Mouse (Mus musculus) liver, embryonic 14.5 days (tissue): ENCODE data around the gene Uchl5. TPM values are rescaled to one million over a fixed set of nuclear protein-coding genes. Genes with fewer than 3 reads are reported as not detected.

Experiments
- ATAC-seq: fragments of 200-750 bp; cut with Nextera tagmentation; 2 replicates; pipeline ENCODE4 v1.8.0; 2017; ENCODE audit warnings: moderate number of reproducible peaks, mild to moderate bottlenecking, moderate library complexity; ENCODE audit not compliant: insufficient read depth
- DNase-seq, 3 experiments: peaks; one replicate each; pipeline ENCODE4 v3.0.0-alpha.2; 2012 to 2013; ENCODE audit warnings: low read depth in 3 of 3, low spot score in 3 of 3
- H3K27ac ChIP-seq: fragments of 300-500 bp; sonication (generic); 2 replicates; pipeline ENCODE4 v1.5.1; 2014; ENCODE audit warnings: moderate library complexity, mild to moderate bottlenecking, control low read depth, inconsistent platforms
- H3K27me3 ChIP-seq: fragments of 300-500 bp; sonication (generic); 2 replicates; pipeline ENCODE4 v1.6.1; 2014; ENCODE audit warnings: mild to moderate bottlenecking, low read length, moderate library complexity; ENCODE audit not compliant: control insufficient read depth, insufficient read depth
- H3K36me3 ChIP-seq: fragments of 300-500 bp; sonication (generic); replicated peaks from 2 replicates; pipeline ENCODE4 v1.6.1; 2014; ENCODE audit warnings: low read depth; ENCODE audit not compliant: control insufficient read depth, insufficient read depth
- H3K4me1 ChIP-seq, 2 experiments: fragments of 200-500 bp in 1 of 2; fragments of 300-500 bp in 1 of 2; sonication (generic) in 1 of 2; replicated peaks; 2 replicates each; pipeline ENCODE4 v1.6.1; 2012 to 2014; ENCODE audit warnings: antibody characterized with exemption in 1 of 2, inconsistent platforms in 1 of 2, low read length in 1 of 2; ENCODE audit not compliant: control insufficient read depth in 2 of 2, insufficient read depth in 2 of 2
- H3K4me2 ChIP-seq: fragments of 300-500 bp; sonication (generic); 2 replicates; pipeline ENCODE4 v1.6.1; 2014; ENCODE audit warnings: low read depth, mild to moderate bottlenecking, control low read depth, moderate library complexity
- H3K4me3 ChIP-seq, 2 experiments: fragments of 200-500 bp in 1 of 2; fragments of 300-500 bp in 1 of 2; sonication (generic) in 1 of 2; 2 replicates each; pipeline ENCODE4 v1.5.1; 2012 to 2014; ENCODE audit warnings: low read depth in 2 of 2, low read length in 2 of 2, mild to moderate bottlenecking in 2 of 2, control low read depth in 1 of 2, inconsistent platforms in 1 of 2, moderate library complexity in 1 of 2; ENCODE audit not compliant: insufficient read depth in 1 of 2
- H3K9ac ChIP-seq: fragments of 300-500 bp; sonication (generic); replicated peaks from 2 replicates; pipeline ENCODE4 v1.6.1; 2014; ENCODE audit warnings: mild to moderate bottlenecking, control low read depth, moderate library complexity
- H3K9me3 ChIP-seq: fragments of 300-500 bp; sonication (generic); 2 replicates; pipeline ENCODE4 v1.6.1; 2016; ENCODE audit warnings: low read length, mixed read lengths; ENCODE audit not compliant: control insufficient read depth
- CTCF ChIP-seq: IDR thresholded peaks from 2 replicates; pipeline ENCODE4 v1.5.1; 2016; ENCODE audit warnings: antibody characterized with exemption, low read depth, control low read depth
- EP300 ChIP-seq: IDR thresholded peaks from 2 replicates; pipeline ENCODE4 v1.6.1; 2016; ENCODE audit warnings: antibody characterized with exemption, low read depth
- WGBS: fragments of 180-500 bp; shearing (Covaris S2); extraction: QIAGEN DNeasy Blood & Tissue Kit; methylation state at CpG from one replicate; pipeline ENCODE4 v1.1.7; 2014; ENCODE audit not compliant: insufficient replicate concordance; 5-methylcytosine and 5-hydroxymethylcytosine counted together
- polyA plus RNA-seq, 2 experiments: library from polyadenylated mRNA; depleted of rRNA in 1 of 2; stranded (reverse) in 1 of 2; unstranded in 1 of 2; fragments of >200 nt; fragmentation: Nextera tagmentation in 1 of 2; extraction: Ambion mirVana in 1 of 2; gene quantifications; 2 replicates each; pipeline versions ENCODE4 v1.2.1 to v1.2.3; 2012 to 2014

The Uchl5 gene
- polyA plus RNA-seq, 2 experiments: 21.4 to 67.9 TPM

DNA sequence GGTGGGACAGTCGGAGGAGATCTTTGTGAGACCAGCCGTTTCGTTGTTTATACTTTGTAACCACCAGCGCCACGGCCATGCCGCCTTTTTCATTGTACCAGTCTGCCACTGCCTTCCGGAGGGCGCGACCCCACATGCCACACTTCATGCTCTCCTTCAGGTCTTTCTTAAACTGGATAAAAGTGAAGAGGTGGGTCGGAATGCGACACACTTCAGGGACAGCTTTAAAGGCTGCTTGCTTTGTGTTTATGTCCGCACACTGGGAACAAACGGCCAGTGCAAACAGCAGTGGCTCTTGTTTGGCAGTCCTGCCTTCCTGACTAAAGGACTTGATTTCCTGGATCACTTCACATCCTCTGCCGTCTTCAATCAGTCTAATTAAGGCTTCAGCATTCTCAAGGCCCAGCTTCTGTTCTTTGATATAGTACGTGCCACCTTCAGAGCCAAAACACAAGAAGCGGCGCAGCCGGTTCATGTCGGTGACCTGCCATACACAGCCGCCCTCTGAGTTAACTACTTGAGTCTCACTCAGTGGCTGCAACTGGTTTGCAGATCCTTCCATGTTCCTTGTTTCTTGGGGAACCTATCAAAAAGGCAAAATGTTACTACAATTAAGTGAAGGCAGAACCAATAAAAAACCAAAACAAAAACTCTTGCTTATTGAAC lies 6.5 kb upstream of the Uchl5 start:
- Histone ChIP-seq H3K9me3 (no peaks in the 10 kb centered on the region), H3K4me1 (peaks cover 0 to 3% of the 10 kb centered on the region in 2 experiments; a peak in 2 of 4 replicates), H3K9ac (no peak overlapping the region), H3K27me3 (peaks cover under 1% of the 10 kb centered on the region), H3K4me2 (no peak overlapping the region), H3K36me3 (no peaks in the 10 kb centered on the region), H3K27ac (no peak overlapping the region), H3K4me3 (no peak overlapping the region)
- TF ChIP-seq EP300: no peak
- no peak for TF ChIP-seq CTCF
- ATAC-seq (no peak), DNase-seq (no peak)
- 83% methylated on average over 20 of the region's 20 CpGs for WGBS

DNA sequence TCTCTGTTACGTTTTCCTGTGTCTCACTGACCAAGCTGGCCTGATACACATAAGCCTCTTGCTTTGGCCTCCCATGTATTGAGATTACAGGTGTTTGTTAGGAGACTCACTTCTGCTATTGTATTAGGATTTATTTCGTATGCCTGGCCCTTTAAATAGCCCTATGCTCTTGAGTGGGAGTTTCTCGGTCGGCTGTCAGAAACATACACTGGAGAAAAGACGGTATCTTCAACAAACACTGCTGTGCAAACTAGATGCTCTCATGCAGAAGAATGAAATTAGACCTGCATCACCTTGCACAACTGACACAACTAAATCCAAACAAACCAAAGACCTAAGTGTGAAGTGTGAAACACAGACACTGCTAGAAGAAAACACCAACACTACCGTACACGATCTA lies 4.0 kb upstream of the Uchl5 start:
- TF ChIP-seq CTCF (no peak), EP300 (no peak)
- Histone ChIP-seq H3K4me1 (peaks cover 0 to 3% of the 10 kb centered on the region in 2 experiments; a peak in 2 of 4 replicates), H3K36me3 (no peaks in the 10 kb centered on the region), H3K4me2 (no peak overlapping the region), H3K9ac (no peak overlapping the region), H3K27ac (no peak overlapping the region), H3K4me3 (no peak overlapping the region), H3K27me3 (peaks cover 3% of the 10 kb centered on the region), H3K9me3 (no peaks in the 10 kb centered on the region)
- DNase-seq (no peak), ATAC-seq (no peak)
- WGBS: 58% methylated on average over 7 of the region's 7 CpGs

- no peak for ATAC-seq
- peaks cover 3% of the 10 kb centered on the region for H3K27me3 ChIP-seq
- peaks cover 3 to 6% of the 10 kb centered on the region in 2 experiments for H3K4me1 ChIP-seq
- WGBS: 17% methylated on average over 6 of the region's 6 CpGs
- DNase-seq: peak in 1 of 3 experiments; percentile 6
- H3K9ac ChIP-seq: no peak overlapping the region
- no peak overlapping the region for H3K27ac ChIP-seq
- H3K4me3 ChIP-seq: no peak overlapping the region
- no peaks in the 10 kb centered on the region for H3K9me3 ChIP-seq
- H3K36me3 ChIP-seq: no peaks in the 10 kb centered on the region
- H3K4me2 ChIP-seq: no peak overlapping the region
- TF ChIP-seq CTCF (no peak), EP300 (no peak)
Observed at GRCm38 (mm10) chr1:143773909-143774308, 3.2 kb upstream of the Uchl5 start.

DNA sequence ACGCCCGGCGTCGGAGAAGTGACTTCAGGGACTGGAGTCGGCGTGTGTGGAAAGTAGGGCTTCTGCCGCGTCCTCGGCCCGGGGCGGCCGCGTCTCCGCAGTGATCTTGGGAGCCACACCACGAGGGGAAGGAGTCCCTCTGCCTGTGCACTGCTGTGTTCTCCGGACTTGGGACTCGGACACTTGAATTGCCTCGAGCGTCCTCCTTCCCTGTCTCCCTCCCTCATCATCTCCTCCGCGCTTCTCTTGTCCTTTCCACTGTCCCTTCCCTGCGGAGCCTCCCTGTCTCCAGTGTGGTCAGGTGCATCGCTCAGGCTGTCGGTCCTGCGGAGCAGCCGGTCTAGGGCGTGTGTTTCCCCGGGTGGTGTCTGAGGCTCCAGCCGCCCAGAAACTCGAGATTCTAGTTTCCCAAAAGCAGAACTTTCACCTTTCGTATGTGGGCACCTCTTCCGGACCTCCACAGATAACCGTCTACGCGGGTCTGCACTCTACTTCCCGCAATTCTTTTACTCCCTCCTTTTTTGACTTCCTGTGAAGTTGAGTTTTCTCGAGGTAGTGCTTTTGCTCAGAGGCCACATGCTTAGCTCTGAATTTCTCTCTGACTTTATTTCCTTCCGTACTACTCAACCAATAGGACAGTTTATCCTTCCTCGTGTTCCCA lies 616 bp downstream of the Uchl5 start:
- Histone ChIP-seq H3K27me3 (peaks cover 3% of the 10 kb centered on the region), H3K9me3 (no peaks in the 10 kb centered on the region), H3K36me3 (no peaks in the 10 kb centered on the region; the same call in 1 of the 2 replicates), H3K9ac (peak overlapping the region; percentile 98), H3K4me3 (peak overlapping the region; percentile 84 to 99), H3K4me1 (peaks cover 3 to 7% of the 10 kb centered on the region in 2 experiments), H3K4me2 (peak overlapping the region; percentile 81), H3K27ac (peak overlapping the region; percentile 68)
- peak; percentile 36 for ATAC-seq
- peak; percentile 14 to 32 (median 24) for DNase-seq
- TF ChIP-seq CTCF (no peak), EP300 (no peak)
- under 1% methylated on average over 39 of the region's 39 CpGs for WGBS

DNA sequence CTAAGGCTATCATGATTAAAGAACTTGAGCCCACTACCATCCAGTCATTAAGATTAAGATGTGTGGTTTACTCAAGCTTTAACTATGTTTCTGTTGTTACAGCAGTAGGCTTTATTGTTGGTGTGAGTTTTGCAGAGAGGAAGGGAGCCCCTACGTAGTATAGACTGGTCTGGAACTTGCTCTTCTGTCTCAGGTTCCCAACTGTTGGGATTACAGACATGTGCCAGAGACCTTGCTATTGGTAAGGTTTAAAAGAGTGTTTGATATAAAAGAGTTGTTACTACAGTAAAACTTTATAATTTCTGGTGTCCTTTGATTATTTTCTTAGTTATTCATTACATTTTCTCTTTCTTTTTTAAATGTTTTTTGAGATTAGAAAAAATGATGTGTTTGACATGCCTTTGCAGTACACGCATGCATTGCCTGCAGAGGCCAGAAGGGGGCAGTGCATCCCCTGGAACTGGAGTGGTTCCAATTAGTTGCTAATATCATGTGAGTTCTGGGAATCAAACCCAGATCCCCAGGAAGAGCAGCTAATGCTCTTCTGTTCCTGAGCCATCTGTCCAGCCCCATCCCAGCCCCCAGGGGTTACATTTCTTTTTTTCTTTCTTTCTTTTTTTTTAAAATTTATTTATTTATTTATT lies 11.6 kb downstream of the Uchl5 start:
- H3K4me2 ChIP-seq: no peak overlapping the region
- no peaks in the 10 kb centered on the region for H3K4me1 ChIP-seq
- H3K27me3 ChIP-seq: no peaks in the 10 kb centered on the region
- no peak for TF ChIP-seq EP300
- peak; percentile 89 for TF ChIP-seq CTCF
- DNase-seq: peak; percentile 17 to 53 (median 26)
- H3K27ac ChIP-seq: no peak overlapping the region
- ATAC-seq: no peak
- H3K9ac ChIP-seq: no peak overlapping the region
- H3K4me3 ChIP-seq: no peak overlapping the region
- peaks cover 7% of the 10 kb centered on the region; the same call in 1 of the 2 replicates for H3K36me3 ChIP-seq
- H3K9me3 ChIP-seq: no peaks in the 10 kb centered on the region
- WGBS: 67% methylated on average over 2 of the region's 2 CpGs
